In the genomic region with DNA sequence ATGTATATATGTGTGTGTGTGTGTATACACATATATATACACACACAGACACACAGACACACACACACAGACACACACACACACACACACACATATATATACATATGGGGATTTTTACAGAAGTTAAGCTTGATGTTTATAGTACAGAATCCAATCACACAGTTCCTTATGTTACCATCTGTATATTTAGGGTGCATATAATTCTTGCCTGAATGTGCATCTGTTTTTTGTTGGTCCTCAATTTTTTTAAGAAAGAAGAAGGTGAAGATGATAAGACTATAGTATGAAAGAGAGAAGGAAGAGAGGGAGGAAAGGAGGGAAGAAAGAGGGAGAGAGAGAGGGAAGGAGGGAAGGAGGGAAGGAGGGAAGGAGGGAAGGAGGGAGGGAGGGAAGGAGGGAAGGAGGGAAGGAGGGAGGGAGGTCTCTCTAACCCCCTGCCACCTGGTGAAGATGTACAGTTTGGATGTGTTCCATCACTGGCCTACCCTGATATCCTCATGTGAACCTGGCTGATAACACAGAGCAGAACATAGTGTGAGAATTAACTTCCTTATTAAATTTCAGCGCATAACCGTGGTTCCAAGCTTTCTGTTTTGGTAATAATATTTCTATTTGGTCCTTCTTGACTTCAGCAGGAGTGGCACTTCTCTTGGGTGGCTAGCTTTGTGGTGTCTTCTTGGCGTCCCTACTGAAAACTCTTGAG, we compare ENCODE assay signal across 21 mouse cellular contexts. TPM values are rescaled to one million over a fixed set of nuclear protein-coding genes. Genes with fewer than 3 reads are reported as not detected.
DNase-seq lines count a peak whose midpoint lies in the region; ATAC-seq lines count a peak whose summit lies in the region.
"Had no signal": no experiment of that assay in that cellular context is flagged by ENCODE, and none has a peak within 500 bp of the region (broad histone marks: within the 10 kb centered on the region; RNA-seq: fewer than 3 reads in every experiment).

No protein-coding gene starts in this region.

- H3K27ac ChIP-seq in liver, embryonic 16.5 days (ENCODE audit: low read length), result no peak overlapping the region
- no peak overlapping the region for H3K27ac ChIP-seq in forebrain, embryonic 10.5 days
- no peak overlapping the region for H3K27ac ChIP-seq in hindbrain, embryonic 10.5 days
- H3K27ac ChIP-seq: embryonic facial prominence, embryonic 12.5 days; hindbrain, embryonic 14.5 days; limb, embryonic 10.5 days; macrophage; midbrain, embryonic 12.5 days had no signal

- H3K27me3 ChIP-seq in liver, embryonic 16.5 days (ENCODE audit: control insufficient read depth, insufficient read depth, low read depth, low read length), result no peaks in the 10 kb centered on the region
- no peaks in the 10 kb centered on the region for H3K27me3 ChIP-seq in forebrain, embryonic 10.5 days (ENCODE audit: poor library complexity, severe bottlenecking)
- no peaks in the 10 kb centered on the region for H3K27me3 ChIP-seq in hindbrain, embryonic 10.5 days (ENCODE audit: insufficient read depth, poor library complexity, severe bottlenecking)
- H3K27me3 ChIP-seq: embryonic facial prominence, embryonic 12.5 days; midbrain, embryonic 12.5 days had no signal

- peak; percentile 50 for ATAC-seq in common myeloid progenitor, adult 5-6 weeks (replicated peaks; ENCODE audit: low read depth, poor library complexity, severe bottlenecking)
- ATAC-seq in liver, embryonic 16.5 days (ENCODE audit: low read depth), result peak; percentile 79
- ATAC-seq: forebrain, embryonic 16.5 days; lung, postnatal 0 days had no signal

- H3K9me3 ChIP-seq in liver, embryonic 16.5 days (replicated peaks; ENCODE audit: control insufficient read depth, low read length), result no peaks in the 10 kb centered on the region
- H3K9me3 ChIP-seq in forebrain, embryonic 10.5 days, result no peaks in the 10 kb centered on the region
- no peaks in the 10 kb centered on the region for H3K9me3 ChIP-seq in hindbrain, embryonic 10.5 days
- H3K9me3 ChIP-seq: embryonic facial prominence, embryonic 12.5 days; limb, embryonic 10.5 days; midbrain, embryonic 12.5 days had no signal

- H3K9ac ChIP-seq in liver, embryonic 16.5 days (ENCODE audit: low read depth, low read length), result no peak overlapping the region
- H3K9ac ChIP-seq: embryonic facial prominence, embryonic 12.5 days; hindbrain, embryonic 14.5 days; midbrain, embryonic 12.5 days had no signal

- H3K4me3 ChIP-seq in liver, embryonic 16.5 days (ENCODE audit: low read depth, low read length), result no peak overlapping the region
- H3K4me3 ChIP-seq in forebrain, embryonic 10.5 days, result no peak overlapping the region
- no peak overlapping the region for H3K4me3 ChIP-seq in hindbrain, embryonic 10.5 days
- H3K4me3 ChIP-seq: embryonic facial prominence, embryonic 12.5 days; erythroblast, embryonic 14.5 days; limb, embryonic 10.5 days; midbrain, embryonic 12.5 days had no signal

- no peaks in the 10 kb centered on the region for H3K36me3 ChIP-seq in liver, embryonic 16.5 days (ENCODE audit: control insufficient read depth, insufficient read depth)
- H3K36me3 ChIP-seq in forebrain, embryonic 10.5 days (replicated peaks), result no peaks in the 10 kb centered on the region
- no peaks in the 10 kb centered on the region for H3K36me3 ChIP-seq in hindbrain, embryonic 10.5 days
- H3K36me3 ChIP-seq: embryonic facial prominence, embryonic 12.5 days; limb, embryonic 10.5 days; midbrain, embryonic 12.5 days had no signal

- WGBS in liver, embryonic 16.5 days (ENCODE audit: insufficient replicate concordance), result 32% methylated on average over 3 of the region's 3 CpGs
- 92% methylated on average over 3 of the region's 3 CpGs for WGBS in forebrain, embryonic 10.5 days
- WGBS in hindbrain, embryonic 10.5 days, result 96% methylated on average over 3 of the region's 3 CpGs

- peak; percentile 8 for DNase-seq in liver
- DNase-seq in forebrain, embryonic 10.5 days (ENCODE audit: extremely low spot score, low spot score), result no peak
- DNase-seq in cerebellum, adult 8-10 months, result no peak
- DNase-seq in hindbrain, embryonic 10.5 days (ENCODE audit: low spot score), result no peak
- no peak for DNase-seq in adrenal gland, adult 18-20 months (ENCODE audit: low spot score in 2 of 2)
- DNase-seq: cerebellum, adult 11 months; cerebellum, postnatal 10 days; gastrocnemius, postnatal 36 days; kidney, adult 2 months; kidney, postnatal 10 days; right cerebral cortex, postnatal 25 days had no signal

- H3K4me1 ChIP-seq in liver, embryonic 16.5 days (ENCODE audit: control insufficient read depth, low read depth, low read length), result no peaks in the 10 kb centered on the region; the same call in 1 of the 2 replicates
- H3K4me1 ChIP-seq in forebrain, embryonic 10.5 days, result no peaks in the 10 kb centered on the region
- H3K4me1 ChIP-seq in hindbrain, embryonic 10.5 days (replicated peaks), result no peaks in the 10 kb centered on the region
- H3K4me1 ChIP-seq: embryonic facial prominence, embryonic 12.5 days; midbrain, embryonic 12.5 days had no signal

- no peak overlapping the region for H3K4me2 ChIP-seq in liver, embryonic 16.5 days (ENCODE audit: low read depth, low read length)
- H3K4me2 ChIP-seq: embryonic facial prominence, embryonic 12.5 days; hindbrain, embryonic 14.5 days; midbrain, embryonic 12.5 days had no signal

RNA-seq across cellular contexts. Expression of gene Samsn1, which starts 19.1 kb away (rescaled TPM):
- total RNA-seq in common myeloid progenitor, adult 5-6 weeks (2017), result 209 and 215 TPM in 2 replicates
- polyA plus RNA-seq in liver, embryonic 16.5 days (2015; fragmentation: Nextera tagmentation; extraction: Ambion mirVana), result 8.1 and 10.5 TPM in 2 replicates
- 1.7 and 2.1 TPM in 2 replicates for polyA plus RNA-seq in forebrain, embryonic 10.5 days (2016; fragmentation: Nextera tagmentation; extraction: Ambion mirVana)
- 0.75 and 1.7 TPM in 2 replicates for polyA plus RNA-seq in hindbrain, embryonic 10.5 days (2016; fragmentation: Nextera tagmentation; extraction: Ambion mirVana)
- total RNA-seq in adrenal gland, adult 18-20 months (2021), result 1 to 10 TPM; 1.2 TPM
- polyA plus RNA-seq: erythroblast, embryonic 14.5 days had no signal
